Mouse (Mus musculus) testis, adult 2 months (tissue): ENCODE data around the gene Camkv.

ENCODE experiments used
- CTCF ChIP-seq: fragments of 200-500 bp; IDR thresholded peaks from 2 replicates; pipeline ENCODE4 v1.5.1; 2012; ENCODE audit warnings: low read depth, mild to moderate bottlenecking, inconsistent platforms, low read length, moderate library complexity; ENCODE audit not compliant: control insufficient read depth, insufficient read depth, insufficient replicate concordance
- POLR2A ChIP-seq: fragments of 200-500 bp; IDR thresholded peaks from 2 replicates; pipeline ENCODE4 v1.6.1; 2012; ENCODE audit warnings: low read depth, mild to moderate bottlenecking, inconsistent platforms, low read length, moderate library complexity; ENCODE audit not compliant: control insufficient read depth

DNA sequence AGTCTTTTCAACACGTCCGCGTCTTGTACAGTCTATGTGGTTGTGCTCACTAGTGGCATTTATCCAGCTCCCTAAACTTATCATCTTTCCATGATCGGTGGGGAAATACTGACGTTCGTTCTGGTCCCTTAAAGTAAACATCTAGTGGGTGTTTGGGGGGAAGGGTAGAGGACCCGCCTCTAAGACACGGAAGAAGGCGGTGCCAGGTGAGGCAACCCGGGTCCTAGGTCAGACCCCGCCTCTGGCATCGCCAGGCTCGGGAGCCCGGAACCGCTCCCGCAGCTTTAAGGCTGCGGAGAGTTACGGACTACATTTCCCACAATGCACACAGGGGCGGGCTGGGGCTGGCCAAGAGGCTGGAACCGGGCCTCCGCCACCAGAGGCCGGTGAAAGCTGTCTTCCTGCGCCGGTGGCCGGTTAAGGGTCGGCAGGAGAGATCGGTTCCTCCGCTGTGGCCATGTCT is 47.6 kb upstream of the Camkv start, which contains the start of gene Mon1a:
- no peak for TF ChIP-seq CTCF
- peak; percentile 67 for TF ChIP-seq POLR2A
